Mouse (Mus musculus) olfactory bulb, adult 2 months (tissue): ENCODE results near the gene Tmem185a.

ENCODE experiments used
- CTCF ChIP-seq: fragments of 200-500 bp; IDR thresholded peaks from 2 replicates; pipeline ENCODE4 v1.5.1; 2012; ENCODE audit warnings: low read depth, mild to moderate bottlenecking, low read length, moderate library complexity; ENCODE audit not compliant: insufficient read depth
- POLR2A ChIP-seq: fragments of 200-500 bp; IDR thresholded peaks from 2 replicates; pipeline ENCODE4 v1.6.1; 2012; ENCODE audit warnings: mild to moderate bottlenecking, low read depth, low read length, moderate library complexity; ENCODE audit not compliant: insufficient read depth

- TF ChIP-seq CTCF (no peak), POLR2A (no peak)
Observed at GRCm38 (mm10) chrX:70478701-70479100, 1.7 kb upstream of the Tmem185a start.
